Mouse (Mus musculus) thymus, adult 2 months (tissue): ENCODE measurements around the gene Mdfic.

Experiments used
- CTCF ChIP-seq: fragments of 200-500 bp; IDR thresholded peaks from 2 replicates; pipeline ENCODE4 v1.5.1; 2012; ENCODE audit warnings: mild to moderate bottlenecking, control low read depth, low read length, moderate library complexity, borderline replicate concordance; ENCODE audit not compliant: control insufficient read depth, poor library complexity, insufficient read depth; ENCODE audit errors: extremely low read depth
- POLR2A ChIP-seq: fragments of 200-500 bp; IDR thresholded peaks from 2 replicates; pipeline ENCODE4 v1.6.1; 2012; ENCODE audit warnings: mild to moderate bottlenecking, low read length, control low read depth, moderate library complexity; ENCODE audit not compliant: control insufficient read depth, poor library complexity, insufficient read depth; ENCODE audit errors: extremely low read depth

GRCm38 (mm10) chr6:15731452-15731851 is 11.0 kb downstream of the Mdfic start:
- TF ChIP-seq CTCF = no peak
- no peak for TF ChIP-seq POLR2A
